Mouse (Mus musculus): Measurements from ENCODE around the gene Cpsf4.
"Not testable (repeated sequence)": the region's sequence is repeated elsewhere in the genome, so short reads cannot be mapped to it uniquely, and the experiment has no call there.

The Cpsf4 gene

DNA sequence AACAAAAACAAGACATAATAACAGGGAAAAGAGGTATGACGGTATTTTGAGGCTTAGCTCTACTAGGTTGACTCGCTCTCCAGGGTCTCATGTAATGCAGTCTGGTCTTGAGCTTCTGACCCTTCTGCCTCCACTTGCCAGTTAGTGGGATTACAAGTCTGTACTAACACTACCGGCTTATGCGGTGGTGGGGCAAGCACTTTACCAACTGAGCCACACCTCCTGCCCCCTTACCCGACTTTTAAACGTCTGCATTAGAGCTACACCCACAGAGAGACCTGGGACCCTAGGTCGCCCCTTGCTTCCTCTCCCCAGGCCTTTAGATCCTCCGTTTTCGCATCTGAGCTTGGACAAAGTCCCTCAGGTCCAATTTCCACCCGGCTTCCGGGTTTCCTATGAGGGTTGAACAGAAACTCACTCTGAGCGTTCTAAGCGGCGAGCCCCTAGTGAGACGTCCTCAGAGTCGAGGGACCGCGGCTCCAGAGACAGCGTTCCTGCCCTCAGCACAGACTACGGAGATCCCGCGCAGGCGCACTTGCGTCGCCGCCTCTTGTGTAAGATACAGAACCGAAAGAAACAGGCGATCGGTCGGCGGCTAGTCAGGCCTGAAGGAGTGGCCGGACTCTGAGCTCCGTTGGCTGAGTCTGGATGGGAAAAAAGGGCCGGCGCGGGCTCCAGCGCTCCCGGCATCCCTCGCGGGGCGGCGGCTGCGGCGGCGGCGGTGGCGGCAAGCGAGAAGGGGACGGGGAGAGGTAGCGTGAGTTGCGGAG is at the start of gene Cpsf4, which contains the start of gene Ptcd1:
Gene Cpsf4, plus strand, starts transcription at position 678 of the 770 bp plus-strand sequence.
Gene Ptcd1, minus strand, starts transcription at position 573 of the 770 bp plus-strand sequence.
- DNase-seq (ENCODE audit: low spot score): peak; percentile 93

DNA sequence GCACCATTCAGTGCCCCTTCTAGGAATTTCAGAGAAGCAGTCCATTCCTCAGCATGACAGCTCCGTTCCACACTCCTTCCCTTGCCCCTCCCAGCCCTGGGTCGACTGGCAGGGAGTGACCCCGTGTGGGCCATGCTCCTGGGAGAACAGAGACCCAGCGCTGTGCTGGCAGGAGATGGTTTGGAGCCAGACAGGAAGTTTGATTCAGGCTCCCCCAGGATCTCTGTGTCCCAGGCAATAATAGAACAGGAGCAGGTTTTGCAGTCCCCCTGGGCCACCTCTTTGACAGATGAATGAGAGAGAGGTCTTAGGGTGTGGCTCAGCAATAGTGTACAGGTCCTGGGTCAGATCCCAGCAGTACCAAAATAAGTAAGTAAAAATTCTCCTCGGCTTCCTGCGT is 49.0 kb upstream of the Cpsf4 start:
- no peak for DNase-seq (ENCODE audit: low spot score)

DNA sequence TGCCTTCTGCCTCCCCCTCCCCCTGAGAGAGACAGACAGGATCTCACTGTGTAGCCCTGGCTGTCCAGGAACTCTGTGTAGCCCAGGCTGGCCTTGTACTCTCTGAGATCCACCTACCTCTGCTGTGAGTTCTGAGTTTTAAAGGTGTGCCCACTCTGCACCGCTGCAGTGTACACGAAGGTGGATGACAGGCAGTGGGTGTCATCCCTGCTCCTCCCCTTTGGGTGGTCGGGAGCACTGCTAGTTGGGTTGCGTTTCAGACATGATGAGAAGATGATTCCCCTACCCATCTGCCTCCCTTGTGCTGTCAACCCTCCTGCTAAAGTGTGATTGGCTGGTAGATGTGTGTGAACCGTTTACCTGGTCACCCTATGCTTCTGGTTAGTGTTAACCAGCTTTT is 48.6 kb upstream of the Cpsf4 start:
- no peak for DNase-seq (ENCODE audit: low spot score)

DNA sequence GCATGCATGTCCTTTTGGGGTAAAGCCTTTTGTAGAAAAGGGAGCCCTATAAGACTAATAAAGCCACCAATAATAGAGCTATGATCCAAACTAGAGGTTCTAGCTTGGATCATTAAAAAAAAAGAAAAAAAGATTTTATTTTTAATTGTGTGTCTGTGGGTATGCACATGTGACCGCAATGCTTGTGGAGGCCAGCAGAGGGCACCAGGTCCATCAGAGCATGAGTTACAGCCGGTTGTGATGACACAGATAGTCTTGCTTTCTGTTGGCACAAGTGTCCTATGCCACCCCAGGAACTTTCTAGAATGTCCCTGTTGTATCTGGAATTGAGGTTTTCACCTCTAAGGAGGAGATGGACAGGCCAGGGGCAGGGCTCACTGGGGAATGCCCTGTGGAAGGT is 47.6 kb upstream of the Cpsf4 start:
- no peak for DNase-seq (ENCODE audit: low spot score)

DNA sequence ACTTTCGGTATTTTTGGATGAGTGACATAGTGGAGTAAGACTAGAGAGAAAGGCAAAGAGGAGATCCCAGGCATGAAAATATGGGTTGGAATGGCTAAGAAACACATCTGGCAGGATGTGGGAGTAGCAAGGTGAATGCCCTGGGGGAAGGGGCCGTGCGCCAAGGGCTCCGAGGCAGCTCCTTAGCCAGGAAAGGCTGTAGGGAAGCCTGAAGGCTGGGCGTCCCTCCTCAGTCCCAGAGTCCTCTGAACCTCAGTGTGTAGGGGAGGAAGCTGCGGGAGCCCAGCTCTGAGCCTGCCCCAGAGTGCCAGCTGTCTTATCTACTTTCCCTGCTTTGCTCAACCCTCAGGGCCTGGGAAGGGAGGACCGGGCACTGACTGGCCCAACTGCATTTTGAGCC is 46.1 kb upstream of the Cpsf4 start:
- no peak for DNase-seq (ENCODE audit: low spot score)

DNA sequence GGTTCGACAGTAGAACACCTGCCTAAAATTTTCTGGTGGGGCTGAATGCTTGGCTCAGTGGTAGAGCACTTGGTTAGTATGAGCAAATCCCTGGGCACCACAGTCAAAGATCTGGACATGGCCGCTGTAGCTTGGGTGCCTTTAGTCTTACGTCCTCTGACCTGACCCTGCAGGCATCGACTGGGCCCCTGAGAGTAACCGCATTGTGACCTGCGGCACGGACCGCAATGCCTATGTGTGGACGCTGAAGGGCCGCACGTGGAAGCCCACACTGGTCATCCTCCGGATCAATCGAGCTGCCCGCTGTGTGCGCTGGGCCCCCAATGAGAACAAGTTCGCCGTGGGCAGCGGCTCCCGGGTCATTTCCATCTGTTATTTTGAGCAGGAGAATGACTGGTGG is 43.6 kb upstream of the Cpsf4 start:
- no peak for DNase-seq (ENCODE audit: low spot score)

DNA sequence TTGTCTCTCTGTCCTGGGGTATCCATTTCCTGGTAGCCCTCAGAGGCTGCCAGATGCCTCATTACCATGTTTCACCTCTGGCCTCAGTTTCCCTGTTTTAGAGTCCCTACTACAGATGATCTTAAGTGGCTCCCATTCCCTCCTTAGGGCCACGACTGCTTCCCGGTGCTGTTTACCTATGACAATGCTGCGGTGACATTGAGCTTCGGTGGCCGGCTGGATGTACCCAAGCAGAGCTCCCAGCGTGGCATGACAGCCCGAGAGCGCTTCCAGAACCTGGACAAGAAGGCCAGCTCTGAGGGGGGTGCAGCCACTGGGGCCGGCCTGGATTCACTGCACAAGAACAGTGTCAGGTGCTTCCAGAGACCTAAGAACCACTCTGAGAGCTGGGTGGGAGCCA is 40.4 kb upstream of the Cpsf4 start:
- no peak for DNase-seq (ENCODE audit: low spot score)

DNA sequence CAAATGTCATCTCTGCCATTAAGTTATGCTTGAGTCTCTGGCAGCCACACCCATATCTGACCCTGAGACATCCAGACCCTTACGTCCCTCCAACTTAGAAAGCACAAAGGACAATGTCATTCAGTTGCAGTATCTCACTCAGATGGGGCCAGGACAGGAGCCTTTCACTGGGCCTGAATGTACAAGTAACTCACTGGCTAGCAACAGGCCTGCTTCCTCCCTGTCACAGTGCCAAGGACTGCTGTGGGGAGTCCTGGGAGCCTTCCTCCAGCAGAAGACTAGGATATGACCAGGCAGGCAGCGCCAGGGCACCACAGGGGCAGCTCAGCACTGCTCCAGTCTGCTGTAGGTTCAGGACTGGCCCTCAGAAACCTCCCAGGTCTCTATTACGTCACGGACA is 37.9 kb upstream of the Cpsf4 start:
- no peak for DNase-seq (ENCODE audit: low spot score)

DNA sequence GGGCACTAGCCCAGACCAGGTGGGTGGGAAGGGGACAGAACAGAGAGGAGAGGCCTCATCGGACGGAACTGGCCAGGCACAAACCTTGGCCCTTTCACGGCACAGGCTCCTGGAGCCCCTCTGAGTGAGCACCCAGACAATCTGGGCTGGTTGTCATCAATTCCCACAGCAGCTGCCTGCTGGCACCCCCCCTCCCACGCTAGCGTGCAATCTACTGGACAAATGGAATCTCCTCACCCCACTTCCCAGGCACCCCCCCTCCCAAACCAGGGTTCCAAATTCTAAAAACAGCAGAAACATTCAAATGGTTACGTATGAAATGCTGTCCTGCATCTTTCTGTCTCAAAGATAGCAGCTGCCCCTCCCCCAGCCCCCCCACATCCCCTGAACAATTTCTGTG is 37.2 kb upstream of the Cpsf4 start:
- not testable (repeated sequence) for DNase-seq (ENCODE audit: low spot score)

DNA sequence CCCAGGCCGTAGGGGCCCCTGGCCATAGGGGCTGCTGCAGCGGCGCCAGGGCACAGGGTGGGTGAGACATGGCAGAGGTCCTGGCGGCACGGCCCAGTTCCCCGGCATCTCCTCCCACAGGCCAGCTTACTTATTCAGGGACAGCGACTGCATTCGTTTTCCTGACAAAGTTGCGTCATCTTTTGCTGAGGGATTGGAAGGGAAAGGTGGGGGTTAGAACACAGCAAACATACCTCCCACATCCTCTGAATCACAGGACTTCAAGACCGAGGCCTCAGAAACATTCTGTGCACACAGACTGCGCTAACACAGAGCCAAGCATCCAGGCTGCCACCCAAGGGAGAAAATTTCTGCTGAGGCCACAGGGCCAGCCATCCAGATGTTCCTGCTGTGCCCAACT is 36.8 kb upstream of the Cpsf4 start:
- no peak for DNase-seq (ENCODE audit: low spot score)

DNA sequence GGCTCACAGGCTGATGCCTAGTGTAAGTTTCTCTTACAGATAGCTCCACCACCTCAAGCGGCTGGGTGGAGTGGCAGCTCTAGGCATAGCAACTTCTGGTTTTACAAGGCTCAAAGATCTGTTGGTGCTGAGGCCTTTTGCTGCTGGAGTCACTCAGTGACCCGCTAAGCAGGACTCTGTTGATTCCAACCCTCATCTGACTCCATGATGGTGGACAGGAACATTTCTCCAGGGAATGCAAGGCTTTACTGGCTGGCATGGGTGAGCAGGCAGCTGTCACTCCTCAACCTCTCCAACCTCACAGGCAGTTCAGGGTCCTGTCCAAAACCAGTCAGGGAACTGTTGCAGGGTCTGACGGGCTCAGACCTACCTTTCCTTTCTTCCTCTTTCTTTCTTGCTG is 36.0 kb upstream of the Cpsf4 start:
- DNase-seq (ENCODE audit: low spot score): no peak

DNA sequence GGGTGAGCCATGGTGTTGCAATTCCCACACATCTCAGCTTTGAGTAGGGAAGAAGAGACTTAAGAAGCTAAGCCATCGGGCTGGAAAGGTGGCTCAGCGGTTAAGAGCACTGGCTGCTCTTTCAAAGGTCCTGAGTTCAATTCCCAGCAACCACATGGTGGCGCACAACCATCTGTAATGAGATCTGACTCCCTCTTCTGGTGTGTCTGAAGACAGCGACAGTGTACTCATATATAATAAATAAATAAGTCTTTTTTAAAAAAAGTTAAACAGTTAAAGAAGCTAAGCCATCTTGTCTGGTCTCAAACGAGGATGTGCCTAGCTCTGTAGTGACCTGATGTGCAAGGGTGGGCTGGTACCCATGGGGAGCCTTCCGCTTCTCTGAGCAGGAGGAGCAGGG is 33.7 kb upstream of the Cpsf4 start:
- DNase-seq (ENCODE audit: low spot score): not testable (repeated sequence)

DNA sequence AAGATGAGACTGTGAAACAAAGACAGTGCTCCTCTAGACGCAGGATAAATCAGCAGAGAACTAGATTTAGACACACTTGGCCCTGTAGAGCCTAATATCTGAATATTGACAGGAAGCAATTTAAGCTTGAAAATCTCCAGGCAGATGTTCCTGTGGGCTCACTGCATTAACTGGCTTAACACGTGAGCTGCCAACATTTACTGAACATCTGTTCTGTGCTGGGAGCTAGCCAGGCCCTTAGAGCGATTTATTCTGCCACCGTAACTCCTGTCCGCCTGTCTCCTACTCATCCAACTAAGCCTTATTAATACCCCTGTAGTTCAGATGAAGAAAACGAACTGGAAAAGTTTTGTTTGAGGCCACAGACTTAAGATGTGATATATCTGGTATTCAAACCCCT is 28.2 kb upstream of the Cpsf4 start:
- DNase-seq (ENCODE audit: low spot score): no peak

DNA sequence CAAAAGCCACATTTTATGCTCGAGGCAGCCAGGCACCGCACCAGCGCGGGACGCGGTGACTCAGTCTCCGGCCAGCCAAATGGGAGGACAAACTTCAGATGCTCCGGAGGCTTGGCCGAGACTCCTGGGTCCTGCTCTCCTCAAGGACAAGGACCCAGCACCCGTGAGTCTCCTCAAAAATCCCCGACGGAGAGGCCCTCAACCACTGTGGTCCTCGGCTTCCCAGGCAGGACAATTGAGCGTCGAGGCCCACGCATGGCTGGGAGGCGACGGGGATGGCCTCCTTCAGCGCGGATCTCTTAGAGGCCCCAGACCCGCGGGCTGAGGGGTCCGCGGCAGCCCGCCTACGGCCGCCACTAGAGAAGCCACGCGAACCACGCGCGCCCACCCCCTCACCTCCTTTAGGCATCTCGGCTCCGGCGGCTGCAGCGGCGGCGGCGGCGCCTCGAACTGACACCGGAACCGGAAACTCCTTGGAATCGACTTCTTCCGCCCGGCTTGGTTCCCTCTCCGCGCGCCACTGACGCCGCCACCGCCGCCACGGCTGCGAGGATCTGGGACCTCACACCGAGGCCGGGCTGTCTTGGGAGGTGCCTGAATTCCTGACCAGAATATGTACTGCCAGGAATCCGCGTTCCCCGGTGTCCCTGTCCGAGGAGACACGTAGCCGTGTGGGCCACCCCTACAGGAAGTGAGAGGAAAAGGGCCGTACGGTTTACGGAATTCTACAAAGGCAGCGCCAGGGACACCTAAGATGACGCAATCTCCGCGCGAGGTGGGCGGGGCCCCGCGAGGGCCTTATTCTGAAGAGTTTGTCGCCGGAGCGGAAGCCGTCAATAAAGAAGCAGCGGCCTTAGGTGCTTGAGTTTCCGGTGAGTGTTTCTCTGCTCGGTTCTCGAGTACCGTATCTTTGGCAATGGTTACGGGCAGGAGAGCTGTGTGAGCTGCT is 27.2 kb upstream of the Cpsf4 start, which contains the start of the genes Pdap1 and Bud31:
Gene Pdap1, minus strand, starts transcription at position 668 of the 949 bp plus-strand sequence.
Gene Bud31, plus strand, starts transcription at position 792 of the 949 bp plus-strand sequence.
- peak; percentile 83 for DNase-seq (ENCODE audit: low spot score)

DNA sequence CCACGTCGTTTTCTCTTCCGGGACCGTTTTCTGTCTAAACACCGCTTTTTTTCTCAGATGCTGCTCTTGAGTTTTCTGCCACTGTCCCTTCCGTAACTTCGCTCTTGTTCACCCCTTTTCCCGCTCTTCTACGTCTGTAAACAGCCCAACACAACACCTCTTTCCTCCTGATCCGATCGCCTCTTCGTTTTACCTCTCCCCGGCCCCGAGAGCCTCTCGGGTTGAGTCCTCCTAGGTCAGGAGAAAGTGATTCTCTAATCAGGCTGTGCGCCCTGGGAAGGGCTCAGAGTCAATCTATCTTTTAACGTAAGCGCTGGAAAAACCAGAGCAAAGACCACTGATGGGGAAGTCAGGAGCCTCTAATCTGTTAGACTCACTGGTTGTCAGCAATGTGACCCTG is 26.4 kb upstream of the Cpsf4 start:
- no peak for DNase-seq (ENCODE audit: low spot score)

DNA sequence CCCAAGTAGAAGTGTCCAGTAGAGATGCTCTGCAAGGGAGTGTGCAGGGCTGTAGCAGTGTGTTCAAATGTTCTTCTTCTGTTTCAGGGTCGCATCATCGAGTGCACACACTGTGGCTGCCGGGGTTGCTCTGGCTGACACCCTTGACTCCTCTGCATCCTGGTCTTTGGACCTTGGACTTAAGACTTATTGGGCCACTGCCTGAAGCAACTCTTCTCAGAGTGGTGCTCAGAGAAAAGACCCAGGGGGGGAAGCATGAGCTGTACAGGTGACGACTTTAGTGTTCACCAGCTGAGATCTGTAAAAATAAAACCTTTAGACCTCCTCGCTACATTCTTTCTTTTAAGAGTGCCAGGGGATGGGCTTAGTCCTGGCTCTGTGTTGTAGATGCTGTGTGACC is 19.3 kb upstream of the Cpsf4 start:
- no peak for DNase-seq (ENCODE audit: low spot score)

DNA sequence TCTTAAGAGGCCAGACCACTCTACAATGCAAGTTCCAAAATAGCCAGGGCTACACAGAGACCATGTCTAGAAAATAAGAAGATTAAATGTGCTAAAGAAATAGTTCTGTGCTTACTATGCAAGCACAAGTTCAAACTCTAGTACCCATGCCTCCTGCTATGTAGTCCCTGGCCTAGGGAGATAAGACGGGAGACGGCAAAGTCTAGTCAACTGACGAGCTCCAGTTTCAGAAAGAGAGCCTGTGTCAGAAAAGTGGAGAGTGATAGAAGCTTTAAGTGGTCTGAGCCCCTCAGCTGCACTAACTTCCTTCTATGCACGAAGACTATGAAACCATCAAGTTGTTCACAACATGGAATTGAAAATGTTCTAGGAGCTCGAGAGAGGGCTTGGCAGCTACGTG is 17.7 kb upstream of the Cpsf4 start:
- DNase-seq (ENCODE audit: low spot score): no peak

DNA sequence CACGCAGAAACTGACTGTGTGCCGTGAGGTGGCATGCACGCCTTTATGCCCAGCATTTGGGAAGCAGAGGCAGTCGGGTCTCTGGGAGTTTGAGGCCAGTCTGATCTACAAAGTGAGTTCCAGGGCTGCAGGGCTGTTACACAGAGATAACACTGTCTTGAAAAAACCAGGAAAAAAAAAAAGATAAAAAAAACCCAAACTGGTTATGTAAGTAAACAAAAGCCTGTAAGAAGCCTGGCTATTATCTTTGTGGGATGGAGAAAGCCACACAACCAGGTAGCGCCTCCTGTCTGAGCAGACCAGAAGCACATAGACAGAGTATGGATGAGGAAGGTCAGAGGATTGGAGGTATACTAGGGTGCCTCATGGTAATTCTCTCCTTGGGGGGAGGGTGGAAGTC is 14.3 kb upstream of the Cpsf4 start:
- DNase-seq (ENCODE audit: low spot score): no peak

DNA sequence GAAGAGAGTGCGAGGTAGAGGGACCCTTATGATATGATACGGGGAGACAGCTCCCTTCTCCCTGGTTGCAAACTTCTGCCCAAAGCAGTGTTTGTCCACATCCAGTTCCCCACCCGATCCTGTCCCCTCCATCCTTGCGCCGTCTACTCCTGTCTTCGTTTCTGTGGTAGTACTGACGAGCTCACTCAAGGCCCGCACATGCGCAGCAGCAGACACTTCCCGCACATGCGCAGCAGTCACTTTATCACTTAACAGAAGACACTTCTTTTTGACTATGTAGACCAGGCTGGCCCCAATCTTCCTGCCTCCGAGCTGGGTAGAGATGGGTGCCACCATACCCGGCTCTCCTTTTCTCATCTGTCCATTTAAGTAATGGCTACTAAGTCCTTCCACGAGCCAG is 5.7 kb upstream of the Cpsf4 start:
- no peak for DNase-seq (ENCODE audit: low spot score)

DNA sequence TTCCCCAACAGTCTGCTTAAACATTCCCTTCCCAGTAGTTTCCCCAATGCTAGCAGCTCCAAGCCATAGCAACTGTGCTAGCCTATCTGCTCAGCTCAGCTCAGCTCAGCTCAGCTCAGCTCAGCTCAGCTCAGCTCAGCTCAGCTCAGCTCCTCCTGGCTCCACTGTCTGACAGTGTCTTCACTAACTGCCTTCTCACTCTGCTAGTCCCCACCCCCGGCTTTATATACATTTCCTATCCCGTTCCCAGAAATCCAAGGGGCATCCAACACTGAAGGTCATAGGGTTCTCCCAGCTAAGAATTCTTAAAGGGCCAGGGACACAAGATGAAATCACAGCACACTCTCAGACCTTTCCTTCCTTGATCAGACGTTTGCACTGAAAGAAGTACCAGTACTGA is 2.3 kb upstream of the Cpsf4 start:
- DNase-seq (ENCODE audit: low spot score): no peak

DNA sequence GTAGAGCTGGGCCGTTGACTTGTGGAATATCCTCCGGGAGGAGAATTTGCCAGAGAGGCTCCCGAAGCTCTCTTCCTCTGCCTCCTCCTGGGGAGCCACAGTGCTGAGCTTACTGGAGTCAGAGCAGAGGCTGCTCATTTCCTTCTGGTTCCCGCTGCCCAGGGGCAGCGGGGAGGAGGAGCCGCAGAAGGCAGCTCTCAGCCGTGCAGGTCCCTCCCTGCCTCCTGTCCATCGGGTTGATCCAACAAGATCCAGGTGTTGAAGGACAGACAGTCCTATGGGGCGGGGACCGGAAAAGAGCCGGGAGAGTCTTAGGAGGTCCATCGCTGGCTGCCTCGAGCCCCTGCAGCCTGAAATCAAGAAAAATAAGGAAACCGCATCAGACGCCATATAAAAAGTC is 1.8 kb upstream of the Cpsf4 start:
- DNase-seq (ENCODE audit: low spot score): no peak

DNA sequence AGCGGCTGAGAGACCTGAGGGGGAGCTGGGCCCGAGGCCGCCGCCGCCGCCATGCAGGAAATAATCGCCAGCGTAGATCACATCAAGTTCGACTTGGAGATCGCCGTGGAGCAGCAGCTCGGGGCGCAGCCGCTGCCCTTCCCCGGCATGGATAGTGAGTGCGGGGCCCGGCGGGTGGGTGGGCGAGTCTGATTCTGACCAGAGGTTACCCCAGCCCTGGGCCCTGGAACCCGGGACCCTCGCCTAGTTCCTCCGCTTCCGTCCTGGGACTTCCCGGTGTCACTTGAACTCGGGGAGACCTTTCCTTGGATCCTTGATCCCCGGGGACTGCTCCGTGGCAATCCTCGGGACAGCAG is 271 bp downstream of the Cpsf4 start:
- no peak for DNase-seq (ENCODE audit: low spot score)

DNA sequence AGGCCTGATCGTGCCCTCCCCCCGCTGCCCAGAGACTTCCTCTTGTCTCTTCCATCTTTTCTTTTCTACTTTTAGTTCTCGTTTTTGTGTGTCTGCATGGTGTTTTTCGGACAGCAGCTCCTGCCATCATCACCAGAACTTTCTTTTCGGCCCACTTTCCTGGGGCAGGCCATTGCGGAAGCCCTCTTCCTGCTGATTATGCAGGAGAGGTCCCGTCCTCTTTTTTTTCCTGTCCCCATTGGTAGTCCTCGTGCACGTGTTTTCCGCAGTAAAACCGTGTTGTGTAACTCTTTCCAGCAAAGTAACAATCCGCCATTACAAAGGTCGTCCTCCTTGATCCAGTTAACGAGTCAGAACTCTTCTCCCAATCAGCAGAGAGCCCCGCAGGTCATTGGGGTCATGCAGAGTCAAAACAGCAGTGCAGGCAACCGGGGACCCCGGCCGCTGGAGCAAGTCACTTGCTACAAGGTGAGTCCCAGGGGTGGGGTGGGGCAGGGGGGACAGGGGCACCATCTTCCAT is 11.5 kb downstream of the Cpsf4 start:
- DNase-seq (ENCODE audit: low spot score): no peak

All from urinary bladder, postnatal 10 days (tissue).